Mouse (Mus musculus): ENCODE measurements around the gene Yeats2. TPM values are rescaled to one million over a fixed set of nuclear protein-coding genes. Genes with fewer than 3 reads are reported as not detected.

The Yeats2 gene
- polyA plus RNA-seq, 1 experiment from 2014 or later = 16.5 TPM

Other genes with a start within 250 kb of the Yeats2 start
- 4.0 and 4.7 TPM in 2 replicates for gene Klhl6, start 158.0 kb upstream of the Yeats2 start, polyA plus RNA-seq (2015; fragmentation: Nextera tagmentation; extraction: Ambion mirVana)
- gene Klhl24, start 43.5 kb upstream of the Yeats2 start, polyA plus RNA-seq (2015; fragmentation: Nextera tagmentation; extraction: Ambion mirVana) = 35.8 and 39.5 TPM in 2 replicates
- gene Map6d1, start 100.3 kb downstream of the Yeats2 start, polyA plus RNA-seq (2015; fragmentation: Nextera tagmentation; extraction: Ambion mirVana) = 7.0 and 7.4 TPM in 2 replicates
- 69.8 and 75.2 TPM in 2 replicates for gene Parl, start 161.3 kb downstream of the Yeats2 start, polyA plus RNA-seq (2015; fragmentation: Nextera tagmentation; extraction: Ambion mirVana)
- gene Cyp2ab1, start 184.3 kb downstream of the Yeats2 start, polyA plus RNA-seq (2015; fragmentation: Nextera tagmentation; extraction: Ambion mirVana) = not detected in 2 replicates

Data from hindbrain, embryonic 16.5 days (tissue).